Mouse (Mus musculus) neural tube, embryonic 13.5 days (tissue): Measurements from ENCODE around the gene Ranbp17. TPM values are rescaled to one million over a fixed set of nuclear protein-coding genes. Genes with fewer than 3 reads are reported as not detected.

ENCODE experiments used
- ATAC-seq: fragments of 200-750 bp; cut with Nextera tagmentation; 2 replicates; pipeline ENCODE4 v1.8.0; 2017; ENCODE audit warnings: low read depth, mild to moderate bottlenecking, moderate TSS enrichment, moderate library complexity
- H3K27ac ChIP-seq: fragments of 300-500 bp; sonication (generic); replicated peaks from 2 replicates; pipeline ENCODE4 v1.5.1; 2015; ENCODE audit warnings: moderate library complexity, mild to moderate bottlenecking, inconsistent platforms
- H3K27me3 ChIP-seq: fragments of 300-500 bp; sonication (generic); 2 replicates; pipeline ENCODE4 v1.6.1; 2015; ENCODE audit warnings: mild to moderate bottlenecking, inconsistent platforms
- H3K36me3 ChIP-seq: fragments of 300-500 bp; sonication (generic); 2 replicates; pipeline ENCODE4 v1.6.1; 2015; ENCODE audit warnings: mild to moderate bottlenecking, inconsistent platforms
- H3K4me1 ChIP-seq: fragments of 300-500 bp; sonication (generic); replicated peaks from 2 replicates; pipeline ENCODE4 v1.6.1; 2015; ENCODE audit warnings: inconsistent platforms
- H3K4me2 ChIP-seq: fragments of 300-500 bp; sonication (generic); 2 replicates; pipeline ENCODE4 v1.6.1; 2015; ENCODE audit warnings: inconsistent platforms, mild to moderate bottlenecking, moderate library complexity
- H3K4me3 ChIP-seq: fragments of 300-500 bp; sonication (generic); 2 replicates; pipeline ENCODE4 v1.5.1; 2015; ENCODE audit warnings: mild to moderate bottlenecking, inconsistent platforms
- H3K9ac ChIP-seq: fragments of 300-500 bp; sonication (generic); 2 replicates; pipeline ENCODE4 v1.6.1; 2015; ENCODE audit warnings: moderate library complexity, mild to moderate bottlenecking, inconsistent platforms
- H3K9me3 ChIP-seq: fragments of 300-500 bp; sonication (generic); 2 replicates; pipeline ENCODE4 v1.6.1; 2016; ENCODE audit warnings: inconsistent platforms
- WGBS: fragments of 180-500 bp; shearing (Covaris S2); methylation state at CpG from one replicate; pipeline ENCODE4 v1.1.7; 2015; 5-methylcytosine and 5-hydroxymethylcytosine counted together
- polyA plus RNA-seq: library from polyadenylated mRNA; unstranded; fragments of >200 nt; fragmentation: Nextera tagmentation; extraction: Ambion mirVana; gene quantifications from 2 replicates; pipeline ENCODE4 v1.2.1, GENCODE M21; 2015

Ranbp17 gene
- 10.5 and 12.6 TPM in 2 replicates for polyA plus RNA-seq

DNA sequence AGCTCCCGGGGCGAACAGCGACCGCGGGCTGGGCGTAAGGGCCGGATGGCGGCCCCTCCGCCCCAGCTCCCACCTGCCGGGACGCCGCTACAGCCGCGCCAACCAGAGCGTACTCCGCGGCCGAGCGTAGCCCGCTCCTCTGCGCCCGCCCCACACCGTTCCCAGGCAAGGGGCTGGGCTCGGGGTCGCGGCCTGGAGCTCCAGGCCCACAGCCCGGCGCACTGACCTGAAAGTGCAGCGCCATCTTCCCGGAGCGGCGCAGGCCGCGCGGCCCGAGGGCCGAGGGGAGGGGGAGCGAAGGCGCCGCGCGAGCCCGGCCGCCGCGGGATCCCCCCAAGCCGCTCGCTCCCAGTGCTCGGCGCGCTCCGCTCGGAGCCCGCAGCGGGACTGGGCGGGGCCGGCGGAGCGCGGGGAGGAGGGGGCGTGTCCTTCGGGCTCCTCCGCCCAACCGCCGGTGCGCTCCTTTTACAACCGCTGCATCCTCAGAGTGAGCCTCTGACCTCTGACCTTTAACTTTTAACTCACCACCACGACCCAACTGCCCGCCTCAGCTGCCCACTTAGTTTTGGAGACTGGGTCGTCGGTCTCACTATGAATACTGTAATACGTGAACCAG lies at the start of gene Ranbp17:
Ranbp17 (minus strand) TSS at position 371 of the 616 bp plus-strand sequence.
- H3K4me1 ChIP-seq, result peaks cover 13% of the 10 kb centered on the region
- peak within 1 kb of the TSS; percentile 57 for H3K4me2 ChIP-seq
- peak; percentile 90 for ATAC-seq
- H3K4me3 ChIP-seq, result peak within 1 kb of the TSS; percentile 90
- H3K9ac ChIP-seq, result peak within 1 kb of the TSS; percentile 94
- peak within 1 kb of the TSS; percentile 93 for H3K27ac ChIP-seq
- H3K36me3 ChIP-seq, result no peaks in the 10 kb centered on the region
- H3K27me3 ChIP-seq, result no peaks in the 10 kb centered on the region
- 1% methylated on average over 45 of the region's 72 CpGs for WGBS
- H3K9me3 ChIP-seq, result no peaks in the 10 kb centered on the region

DNA sequence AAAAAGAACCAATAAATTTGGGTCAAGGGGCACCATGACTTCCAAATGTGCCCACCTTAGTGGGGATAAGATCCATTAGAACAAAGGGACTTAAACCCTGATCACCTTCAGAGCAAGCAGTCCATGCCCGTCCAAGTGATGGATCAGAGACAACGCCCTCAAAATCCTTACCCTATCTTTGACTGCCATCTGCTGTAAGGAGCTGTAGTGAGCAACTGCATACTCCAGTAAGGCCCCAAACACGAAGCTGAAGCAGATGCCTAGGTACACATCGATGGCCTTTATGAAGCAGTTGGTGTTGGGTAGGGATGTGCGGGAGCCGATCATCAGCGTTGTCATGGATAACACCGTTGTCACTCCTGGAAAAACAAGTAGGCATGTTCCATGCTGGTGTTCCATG lies 40.6 kb upstream of the Ranbp17 start:
- H3K4me3 ChIP-seq, result no peak overlapping the region
- no peaks in the 10 kb centered on the region for H3K36me3 ChIP-seq
- whole genome bisulfite sequencing, result 82% methylated on average over 8 of the region's 8 CpGs
- no peak overlapping the region for H3K9ac ChIP-seq
- H3K27ac ChIP-seq, result no peak overlapping the region
- H3K27me3 ChIP-seq, result no peaks in the 10 kb centered on the region
- no peaks in the 10 kb centered on the region for H3K4me1 ChIP-seq
- H3K9me3 ChIP-seq, result no peaks in the 10 kb centered on the region
- ATAC-seq, result no peak
- H3K4me2 ChIP-seq, result no peak overlapping the region

DNA sequence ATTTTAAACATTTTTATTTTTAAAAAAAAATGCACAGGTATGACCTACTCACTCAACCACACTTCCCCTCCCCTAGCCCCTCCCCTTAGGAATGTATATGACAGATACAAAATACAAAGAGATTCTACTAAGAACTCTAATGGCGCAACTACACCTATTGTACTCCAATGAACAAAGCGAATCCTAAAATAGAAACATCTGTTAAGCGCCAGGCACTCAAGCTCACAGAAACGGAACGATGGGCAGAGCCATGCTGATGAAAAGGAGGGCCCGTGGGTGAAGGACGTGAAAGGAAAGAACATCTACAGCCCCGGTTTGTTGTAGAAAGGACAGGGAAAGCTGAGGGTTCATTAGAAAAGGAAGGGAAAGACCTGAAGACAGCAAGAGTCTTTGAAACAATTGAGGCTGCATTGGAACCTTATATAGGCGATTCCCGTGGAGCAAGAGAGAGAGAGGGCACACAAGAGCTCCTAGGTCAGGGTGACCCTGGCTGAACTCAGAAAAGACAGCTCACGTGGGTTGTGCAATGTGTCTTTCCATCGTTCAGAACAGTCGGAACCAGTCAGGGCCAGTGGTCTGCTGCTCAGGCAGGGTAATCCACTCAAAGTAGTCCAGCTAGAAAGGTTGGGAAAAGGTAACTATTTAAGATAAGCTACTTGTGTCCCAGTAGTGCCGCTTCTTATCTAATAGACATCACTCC lies 37.5 kb upstream of the Ranbp17 start:
- Histone ChIP-seq H3K36me3 (no peaks in the 10 kb centered on the region), H3K4me2 (no peak overlapping the region), H3K9ac (no peak overlapping the region), H3K4me1 (no peaks in the 10 kb centered on the region), H3K27me3 (no peaks in the 10 kb centered on the region), H3K27ac (no peak overlapping the region), H3K9me3 (no peaks in the 10 kb centered on the region), H3K4me3 (no peak overlapping the region)
- no peak for ATAC-seq
- WGBS, result 78% methylated on average over 14 of the region's 14 CpGs

DNA sequence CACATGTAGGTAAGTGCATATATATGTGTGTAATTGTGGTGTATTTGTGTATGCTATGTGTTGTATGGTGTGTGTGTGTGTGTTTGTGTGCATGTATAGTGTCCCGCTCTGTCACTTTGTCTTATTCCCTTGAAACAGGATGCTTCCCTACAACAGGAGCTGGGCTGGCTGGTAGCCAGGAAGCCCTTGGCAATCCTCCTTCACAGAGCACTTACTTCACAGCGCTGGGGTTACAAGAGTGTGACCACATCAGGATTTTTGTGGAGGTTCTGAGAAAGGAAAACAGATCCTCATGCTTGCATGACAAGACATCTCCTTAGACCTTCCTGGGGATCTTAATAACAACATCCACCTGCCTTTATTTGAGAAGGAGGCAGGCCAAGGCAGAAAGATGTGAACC lies 33.8 kb upstream of the Ranbp17 start:
- no peak overlapping the region for H3K27ac ChIP-seq
- H3K4me2 ChIP-seq, result no peak overlapping the region
- WGBS, result 66% methylated on average over 2 of the region's 2 CpGs
- no peaks in the 10 kb centered on the region for H3K9me3 ChIP-seq
- H3K4me3 ChIP-seq, result no peak overlapping the region
- H3K36me3 ChIP-seq, result no peaks in the 10 kb centered on the region
- no peaks in the 10 kb centered on the region for H3K27me3 ChIP-seq
- no peak for ATAC-seq
- H3K4me1 ChIP-seq, result no peaks in the 10 kb centered on the region
- H3K9ac ChIP-seq, result no peak overlapping the region

DNA sequence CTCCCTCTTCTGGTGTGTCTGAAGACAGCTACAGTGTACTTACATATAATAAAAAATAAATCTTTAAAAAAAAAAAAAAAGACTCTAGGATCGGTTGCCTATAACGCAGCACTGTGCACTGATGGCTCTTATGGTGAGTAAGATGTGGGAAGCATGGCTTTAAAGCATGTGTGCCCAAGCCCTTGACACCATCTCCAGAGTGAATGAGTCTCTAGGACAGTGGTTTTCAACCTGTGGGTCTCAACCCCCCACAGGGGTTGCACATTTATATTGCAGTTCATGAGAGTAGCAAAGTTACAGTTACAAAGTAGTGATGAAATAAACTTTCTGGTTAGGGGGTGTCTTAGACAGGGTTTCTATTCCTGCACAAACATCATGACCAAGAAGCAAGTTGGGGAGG lies 31.4 kb upstream of the Ranbp17 start:
- 98% methylated on average over 2 of the region's 2 CpGs for WGBS
- Histone ChIP-seq H3K9me3 (no peaks in the 10 kb centered on the region), H3K4me3 (no peak overlapping the region), H3K36me3 (no peaks in the 10 kb centered on the region), H3K9ac (no peak overlapping the region), H3K27me3 (no peaks in the 10 kb centered on the region), H3K27ac (no peak overlapping the region), H3K4me1 (no peaks in the 10 kb centered on the region; the same call in 1 of the 2 replicates), H3K4me2 (no peak overlapping the region)
- no peak for ATAC-seq

DNA sequence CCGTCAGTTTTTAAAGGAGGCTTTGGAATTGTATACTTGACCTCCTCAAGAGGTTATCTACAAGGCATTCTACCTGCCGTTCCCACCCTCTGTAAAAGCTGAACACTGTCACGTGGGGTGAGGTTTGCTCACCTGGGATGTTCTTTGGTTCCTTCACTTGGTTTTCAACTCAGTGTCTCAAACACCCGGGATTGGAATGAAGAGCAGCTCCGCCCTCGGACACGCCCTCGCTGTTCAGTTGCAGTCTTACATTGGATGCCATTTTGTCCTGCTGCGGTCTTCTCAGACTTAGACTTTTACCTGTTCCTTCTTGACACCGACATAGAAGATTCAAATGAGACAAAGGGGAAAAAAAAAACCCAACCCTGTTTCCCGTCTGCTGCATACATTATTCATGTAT lies 30.6 kb upstream of the Ranbp17 start:
- Histone ChIP-seq H3K4me3 (no peak overlapping the region), H3K27ac (no peak overlapping the region), H3K36me3 (no peaks in the 10 kb centered on the region), H3K4me2 (no peak overlapping the region), H3K27me3 (no peaks in the 10 kb centered on the region), H3K9ac (no peak overlapping the region), H3K4me1 (no peaks in the 10 kb centered on the region; the same call in 1 of the 2 replicates), H3K9me3 (no peaks in the 10 kb centered on the region)
- 64% methylated on average over 11 of the region's 11 CpGs for WGBS
- ATAC-seq, result no peak

DNA sequence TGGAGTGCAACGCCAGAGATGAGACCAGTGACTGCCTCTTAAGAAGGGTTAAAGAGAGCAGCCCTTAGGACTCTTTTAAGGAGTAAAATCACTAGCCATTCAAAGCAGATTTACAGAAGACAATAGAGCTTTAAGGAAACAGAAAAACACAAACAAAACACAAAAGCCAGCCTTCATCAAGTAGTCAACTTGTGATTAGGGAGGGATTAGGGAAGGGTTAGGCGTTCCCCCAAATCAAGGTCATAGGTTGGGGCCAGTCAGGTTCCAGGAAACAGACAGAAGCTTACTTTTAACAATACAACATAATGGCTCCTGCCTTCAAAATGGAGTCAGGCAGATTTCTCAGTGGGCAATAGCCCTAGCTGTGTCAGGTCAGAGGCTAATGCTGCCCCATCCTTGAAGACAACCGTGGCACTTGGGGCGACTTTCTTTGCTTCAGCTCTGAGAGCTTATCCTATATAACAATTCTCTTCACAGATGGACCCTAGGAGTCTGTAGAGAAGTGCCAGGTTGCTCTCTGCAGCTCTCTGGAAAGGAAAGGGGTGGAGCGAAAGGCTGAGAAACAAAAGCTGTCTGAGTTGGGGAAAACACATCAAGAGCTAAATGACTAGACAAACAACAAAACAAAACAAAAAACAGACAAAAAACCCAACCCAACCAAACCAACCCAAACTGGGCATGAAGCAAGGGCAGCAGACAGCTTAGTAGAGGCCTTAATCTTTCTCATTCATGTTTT lies 24.0 kb upstream of the Ranbp17 start:
- ATAC-seq, result no peak
- WGBS, result 82% methylated on average over 5 of the region's 5 CpGs
- no peak overlapping the region for H3K27ac ChIP-seq

DNA sequence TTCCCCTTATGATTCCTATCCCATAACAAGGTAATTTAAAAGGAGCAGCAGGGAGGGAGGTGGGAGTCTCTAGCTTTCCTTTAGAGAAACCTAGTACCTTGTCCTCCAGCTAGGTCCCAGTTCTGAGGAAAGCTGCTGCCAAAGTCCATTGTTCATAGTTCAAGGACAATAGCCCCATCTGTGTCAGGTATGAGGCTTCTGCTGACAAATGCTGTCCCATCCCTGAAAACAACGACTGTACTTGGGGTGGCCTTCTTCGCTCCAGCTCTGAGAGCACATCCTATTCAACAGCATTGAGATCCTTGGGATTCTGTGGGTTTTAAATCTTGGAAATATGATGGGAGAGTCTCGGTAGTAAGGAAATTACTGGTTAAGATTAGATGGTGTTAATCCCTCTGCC lies 23.1 kb upstream of the Ranbp17 start:
- peaks cover 6% of the 10 kb centered on the region; the same call in 1 of the 2 replicates for H3K4me1 ChIP-seq
- H3K4me3 ChIP-seq, result no peak overlapping the region
- 87% methylated on average over 3 of the region's 3 CpGs for WGBS
- H3K27ac ChIP-seq, result no peak overlapping the region
- no peaks in the 10 kb centered on the region for H3K9me3 ChIP-seq
- H3K4me2 ChIP-seq, result no peak overlapping the region
- H3K27me3 ChIP-seq, result no peaks in the 10 kb centered on the region
- no peak overlapping the region for H3K9ac ChIP-seq
- no peaks in the 10 kb centered on the region for H3K36me3 ChIP-seq
- no peak for ATAC-seq

More for the DNA sequence above, 24.0 kb upstream of the Ranbp17 start:
- Histone ChIP-seq H3K4me2 (no peak overlapping the region), H3K27me3 (no peaks in the 10 kb centered on the region), H3K4me1 (peaks cover 1% of the 10 kb centered on the region; the same call in 1 of the 2 replicates), H3K9ac (no peak overlapping the region), H3K4me3 (no peak overlapping the region), H3K36me3 (no peaks in the 10 kb centered on the region), H3K9me3 (no peaks in the 10 kb centered on the region)

DNA sequence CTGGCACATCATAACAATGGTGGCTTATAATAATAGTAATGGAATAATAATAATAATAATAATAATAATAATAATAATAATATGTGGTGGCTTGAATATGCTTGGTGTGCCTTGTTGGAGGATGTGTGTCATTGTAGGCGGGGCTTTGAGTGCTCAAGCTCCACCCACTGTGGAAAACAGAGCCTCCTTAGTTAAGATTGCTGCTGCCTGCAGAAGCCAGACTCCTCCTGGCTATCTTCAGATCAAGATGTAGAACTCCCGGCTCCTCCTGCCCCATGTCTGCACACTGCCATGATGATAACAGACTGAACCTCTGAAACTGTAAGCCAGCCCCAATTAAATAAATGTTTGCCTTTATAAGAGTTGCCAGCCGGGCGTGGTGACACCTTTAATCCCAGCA lies 21.0 kb upstream of the Ranbp17 start:
- H3K4me3 ChIP-seq, result no peak overlapping the region
- 89% methylated on average over 4 of the region's 4 CpGs for WGBS
- H3K4me1 ChIP-seq, result peaks cover 6% of the 10 kb centered on the region; the same call in 1 of the 2 replicates
- H3K27me3 ChIP-seq, result no peaks in the 10 kb centered on the region
- H3K4me2 ChIP-seq, result no peak overlapping the region
- H3K36me3 ChIP-seq, result no peaks in the 10 kb centered on the region
- no peak for ATAC-seq
- no peak overlapping the region for H3K9ac ChIP-seq
- no peaks in the 10 kb centered on the region for H3K9me3 ChIP-seq
- no peak overlapping the region for H3K27ac ChIP-seq

DNA sequence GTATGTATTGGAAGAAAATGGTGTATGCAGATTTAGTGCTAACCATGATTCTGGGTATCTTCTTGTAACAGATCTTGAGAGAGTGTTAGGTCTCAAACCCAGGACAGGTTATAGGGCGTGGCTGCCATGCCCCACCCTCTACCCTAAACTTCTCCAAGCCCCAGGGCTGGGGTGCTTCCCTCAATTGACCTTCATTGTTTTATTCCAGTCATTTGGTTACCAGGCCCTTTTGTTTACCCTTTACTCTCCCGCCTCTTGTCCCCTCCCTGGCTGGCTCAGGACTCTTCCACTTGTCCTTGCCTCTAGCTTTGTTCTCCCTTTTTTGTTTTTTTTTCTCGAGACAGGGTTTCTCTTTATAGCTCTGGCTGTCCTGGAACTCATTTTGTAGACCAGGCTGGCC lies 20.0 kb upstream of the Ranbp17 start:
- no peaks in the 10 kb centered on the region for H3K36me3 ChIP-seq
- WGBS, result 60% methylated on average over 3 of the region's 3 CpGs
- H3K4me3 ChIP-seq, result no peak overlapping the region
- H3K4me1 ChIP-seq, result peaks cover 6% of the 10 kb centered on the region; the same call in 1 of the 2 replicates
- ATAC-seq, result no peak
- no peaks in the 10 kb centered on the region for H3K9me3 ChIP-seq
- no peak overlapping the region for H3K4me2 ChIP-seq
- no peak overlapping the region for H3K9ac ChIP-seq
- no peaks in the 10 kb centered on the region for H3K27me3 ChIP-seq
- H3K27ac ChIP-seq, result no peak overlapping the region

DNA sequence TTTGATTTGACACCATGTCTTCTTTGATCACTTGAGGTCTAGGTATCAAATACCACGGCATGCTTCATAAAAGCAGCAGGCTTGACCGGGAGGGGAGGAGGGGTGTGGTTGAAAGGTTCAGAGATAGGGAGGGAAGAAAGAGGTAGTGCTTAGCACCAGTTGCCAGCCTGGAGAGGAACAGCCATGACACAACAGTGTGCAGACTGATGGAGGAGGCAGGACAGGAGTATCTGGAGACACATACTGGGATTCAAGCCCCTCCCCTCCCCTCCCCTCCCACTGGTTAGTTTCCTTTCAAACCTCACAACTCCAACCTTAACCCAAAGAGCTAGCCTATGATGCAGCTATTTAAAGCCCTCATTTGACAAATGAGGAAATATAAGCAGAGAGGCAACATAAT lies 16.0 kb upstream of the Ranbp17 start:
- Histone ChIP-seq H3K4me3 (no peak overlapping the region), H3K9ac (no peak overlapping the region), H3K9me3 (no peaks in the 10 kb centered on the region), H3K27me3 (no peaks in the 10 kb centered on the region), H3K27ac (no peak overlapping the region), H3K4me1 (peaks cover 6% of the 10 kb centered on the region; the same call in 1 of the 2 replicates), H3K4me2 (no peak overlapping the region), H3K36me3 (no peaks in the 10 kb centered on the region)
- ATAC-seq, result no peak
- 74% methylated on average over 2 of the region's 2 CpGs for WGBS

DNA sequence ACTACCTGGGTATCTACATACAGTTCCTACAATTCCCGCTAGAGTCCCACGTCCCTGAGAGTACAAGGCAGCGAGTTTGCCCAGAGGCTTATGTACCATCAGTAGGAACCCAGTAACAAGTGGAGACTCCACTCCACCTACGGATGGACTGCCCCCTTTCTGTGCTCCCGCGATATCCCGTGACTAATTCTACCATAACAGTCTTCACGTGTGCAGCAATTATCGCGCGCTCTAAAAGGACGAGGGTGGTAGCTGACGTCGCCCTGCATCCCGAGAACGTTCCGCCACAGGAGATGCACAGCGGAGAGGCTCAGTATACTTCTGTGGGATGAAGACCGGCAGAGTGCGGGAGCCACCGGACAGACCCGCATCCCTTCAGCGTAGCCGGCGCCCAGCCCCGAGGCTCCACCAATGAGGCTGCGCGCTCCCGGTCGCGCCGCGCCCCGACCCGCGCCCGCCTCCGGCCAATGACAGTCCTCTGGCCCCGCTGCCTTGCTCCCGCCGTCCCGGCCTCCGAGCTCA lies 631 bp downstream of the Ranbp17 start:
- Histone ChIP-seq H3K4me1 (peaks cover 13% of the 10 kb centered on the region), H3K4me2 (peak overlapping the region; percentile 57), H3K4me3 (peak overlapping the region; percentile 90), H3K9me3 (no peaks in the 10 kb centered on the region), H3K9ac (peak overlapping the region; percentile 94), H3K27me3 (no peaks in the 10 kb centered on the region), H3K36me3 (no peaks in the 10 kb centered on the region), H3K27ac (peak overlapping the region; percentile 93)
- under 1% methylated on average over 43 of the region's 43 CpGs for WGBS
- peak; percentile 90 for ATAC-seq
